Mouse (Mus musculus) small intestine, adult 2 months (tissue): ENCODE measurements around the gene Foxc2.

Experiments used
- CTCF ChIP-seq: fragments of 200-500 bp; IDR thresholded peaks from 2 replicates; pipeline ENCODE4 v1.5.1; 2012; ENCODE audit warnings: low read depth, mild to moderate bottlenecking, control low read depth, inconsistent platforms, low read length, moderate library complexity, mixed read lengths; ENCODE audit not compliant: insufficient replicate concordance, insufficient read length; ENCODE audit errors: extremely low read depth
- POLR2A ChIP-seq: fragments of 200-500 bp; IDR thresholded peaks from 2 replicates; pipeline ENCODE4 v1.6.1; 2012; ENCODE audit warnings: low read depth, mild to moderate bottlenecking, control low read depth, inconsistent platforms, low read length, moderate library complexity

- TF ChIP-seq CTCF (no peak), POLR2A (no peak)
These were observed 9.4 kb downstream of the Foxc2 start for GRCm38 (mm10) chr8:121125311-121125876.
